Mouse (Mus musculus) neural tube, embryonic 12.5 days (tissue): Measurements from ENCODE around the gene Ager. TPM values are rescaled to one million over a fixed set of nuclear protein-coding genes. Genes with fewer than 3 reads are reported as not detected.

Source experiments
- ATAC-seq: fragments of 200-750 bp; cut with Nextera tagmentation; 2 replicates; pipeline ENCODE4 v1.8.0; 2017; ENCODE audit warnings: low read depth, mild to moderate bottlenecking, moderate TSS enrichment, moderate library complexity; ENCODE audit not compliant: low FRiP score
- H3K27ac ChIP-seq: fragments of 300-500 bp; sonication (generic); 2 replicates; pipeline ENCODE4 v1.5.1; 2016
- H3K27me3 ChIP-seq: fragments of 300-500 bp; sonication (generic); replicated peaks from 2 replicates; pipeline ENCODE4 v1.6.1; 2016; ENCODE audit warnings: mild to moderate bottlenecking
- H3K36me3 ChIP-seq: fragments of 300-500 bp; sonication (generic); 2 replicates; pipeline ENCODE4 v1.6.1; 2016; ENCODE audit warnings: mild to moderate bottlenecking
- H3K4me1 ChIP-seq: fragments of 300-500 bp; sonication (generic); 2 replicates; pipeline ENCODE4 v1.6.1; 2016
- H3K4me2 ChIP-seq: fragments of 300-500 bp; sonication (generic); replicated peaks from 2 replicates; pipeline ENCODE4 v1.6.1; 2016; ENCODE audit warnings: mild to moderate bottlenecking
- H3K4me3 ChIP-seq: fragments of 300-500 bp; sonication (generic); 2 replicates; pipeline ENCODE4 v1.5.1; 2016
- H3K9ac ChIP-seq: fragments of 300-500 bp; sonication (generic); 2 replicates; pipeline ENCODE4 v1.6.1; 2016; ENCODE audit warnings: mild to moderate bottlenecking
- H3K9me3 ChIP-seq: fragments of 300-500 bp; sonication (generic); 2 replicates; pipeline ENCODE4 v1.6.1; 2016; ENCODE audit warnings: mild to moderate bottlenecking
- WGBS: fragments of 180-500 bp; shearing (Covaris S2); methylation state at CpG from one replicate; pipeline ENCODE4 v1.1.7; 2016; 5-methylcytosine and 5-hydroxymethylcytosine counted together
- polyA plus RNA-seq: library from polyadenylated mRNA; unstranded; fragments of >200 nt; fragmentation: Nextera tagmentation; extraction: Ambion mirVana; gene quantifications from 2 replicates; pipeline ENCODE4 v1.2.1, GENCODE M21; 2016

Ager gene
- polyA plus RNA-seq, 1 experiment from 2014 or later = 1.9 TPM

GRCm38 (mm10) chr17:34592581-34593549 is 4.8 kb upstream of the Ager start:
- Histone ChIP-seq H3K4me2 (peak overlapping the region; percentile 93), H3K27me3 (no peaks in the 10 kb centered on the region), H3K9ac (peak overlapping the region; percentile 98), H3K27ac (peak overlapping the region; percentile 96), H3K36me3 (peaks cover 19% of the 10 kb centered on the region), H3K4me1 (peaks cover 66% of the 10 kb centered on the region), H3K4me3 (peak overlapping the region; percentile 84), H3K9me3 (no peaks in the 10 kb centered on the region)
- ATAC-seq = peak; percentile 31
- WGBS = 1% methylated on average over 32 of the region's 32 CpGs

DNA sequence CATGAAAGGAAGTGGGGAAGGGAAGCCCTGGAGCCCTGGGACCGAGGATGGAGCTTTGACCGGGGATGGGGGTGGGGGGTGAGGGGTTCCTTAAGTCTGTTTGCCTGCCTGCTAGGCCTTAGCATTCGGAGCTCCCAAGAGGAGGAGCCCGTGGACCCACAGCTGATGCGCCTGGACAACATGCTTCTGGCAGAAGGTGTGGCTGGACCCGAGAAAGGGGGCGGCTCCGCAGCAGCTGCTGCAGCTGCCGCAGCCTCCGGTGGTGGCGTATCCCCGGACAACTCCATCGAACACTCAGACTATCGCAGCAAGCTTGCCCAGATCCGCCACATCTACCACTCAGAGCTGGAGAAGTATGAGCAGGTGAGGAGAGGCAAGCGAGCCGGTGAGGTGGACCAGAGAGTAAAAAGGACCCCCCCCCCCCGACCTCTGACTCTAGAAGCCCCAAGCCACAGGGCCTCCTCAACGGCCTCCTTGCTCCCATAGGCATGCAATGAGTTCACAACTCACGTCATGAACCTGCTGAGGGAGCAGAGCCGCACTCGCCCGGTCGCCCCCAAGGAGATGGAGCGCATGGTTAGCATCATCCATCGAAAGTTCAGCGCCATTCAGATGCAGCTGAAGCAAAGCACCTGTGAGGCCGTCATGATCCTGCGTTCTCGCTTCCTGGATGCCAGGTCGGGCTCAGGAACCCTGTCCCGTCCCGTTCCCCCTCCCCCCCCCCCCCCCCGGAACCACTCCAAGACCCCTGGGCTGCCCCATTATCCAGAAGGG is 3.7 kb upstream of the Ager start:
- Histone ChIP-seq H3K4me3 (peak overlapping the region; percentile 84), H3K9me3 (no peaks in the 10 kb centered on the region), H3K4me2 (peak overlapping the region; percentile 93), H3K27me3 (no peaks in the 10 kb centered on the region), H3K9ac (peak overlapping the region; percentile 98), H3K36me3 (peaks cover 19% of the 10 kb centered on the region), H3K4me1 (peaks cover 58% of the 10 kb centered on the region), H3K27ac (0 out of 2 replicates have a peak overlapping the region, but pooled peaks have one; percentile 10)
- WGBS = 50% methylated on average over 34 of the region's 34 CpGs
- no peak for ATAC-seq

- Histone ChIP-seq H3K4me2 (no peak overlapping the region), H3K9ac (no peak overlapping the region), H3K4me3 (no peak overlapping the region), H3K27ac (no peak overlapping the region), H3K9me3 (no peaks in the 10 kb centered on the region), H3K27me3 (no peaks in the 10 kb centered on the region), H3K4me1 (peaks cover 38% of the 10 kb centered on the region), H3K36me3 (peaks cover 35% of the 10 kb centered on the region)
- no peak for ATAC-seq
- WGBS = 76% methylated on average over 8 of the region's 8 CpGs
These were observed 1.6 kb upstream of the Ager start for GRCm38 (mm10) chr17:34596098-34596497.

GRCm38 (mm10) chr17:34599891-34600290 is 2.2 kb downstream of the Ager start:
- peaks cover 25% of the 10 kb centered on the region for H3K4me1 ChIP-seq
- H3K4me3 ChIP-seq = no peak overlapping the region
- H3K36me3 ChIP-seq = peaks cover 38% of the 10 kb centered on the region
- no peak overlapping the region for H3K4me2 ChIP-seq
- H3K27ac ChIP-seq = no peak overlapping the region
- H3K9me3 ChIP-seq = no peaks in the 10 kb centered on the region
- WGBS = 78% methylated on average over 9 of the region's 9 CpGs
- no peak overlapping the region for H3K9ac ChIP-seq
- no peak for ATAC-seq
- no peaks in the 10 kb centered on the region for H3K27me3 ChIP-seq

DNA sequence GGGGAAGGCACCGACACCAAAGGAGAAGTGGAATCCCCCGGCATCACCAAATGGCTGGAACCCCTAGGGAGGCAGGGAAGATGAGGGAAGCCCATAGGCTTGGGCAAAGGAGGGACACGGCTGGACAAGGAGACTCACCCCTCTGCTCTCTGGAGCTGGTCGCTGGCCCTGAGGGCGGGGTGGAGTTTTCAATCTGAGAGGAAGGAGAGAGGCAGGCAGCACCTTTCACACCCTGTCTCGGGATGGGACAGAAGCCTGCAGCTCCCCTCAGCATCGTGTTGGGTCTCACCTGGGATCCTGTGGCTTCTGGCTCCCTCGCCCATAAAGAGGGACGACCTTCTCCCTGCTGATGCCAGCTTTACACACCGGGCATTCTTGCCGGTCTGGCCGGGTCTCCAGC is 4.1 kb downstream of the Ager start:
- no peak overlapping the region for H3K4me3 ChIP-seq
- H3K27ac ChIP-seq = no peak overlapping the region
- no peaks in the 10 kb centered on the region for H3K9me3 ChIP-seq
- WGBS = 90% methylated on average over 12 of the region's 12 CpGs
- H3K36me3 ChIP-seq = peaks cover 25% of the 10 kb centered on the region
- H3K4me2 ChIP-seq = peak overlapping the region; percentile 78
- H3K27me3 ChIP-seq = no peaks in the 10 kb centered on the region
- no peak for ATAC-seq
- H3K9ac ChIP-seq = no peak overlapping the region; the same call in 1 of the 2 replicates
- H3K4me1 ChIP-seq = peaks cover 34% of the 10 kb centered on the region

GRCm38 (mm10) chr17:34603375-34604060 is 5.9 kb downstream of the Ager start, which contains the start of gene Rnf5:
Rnf5 (minus strand) TSS chr17:34603690.
- peaks cover 47% of the 10 kb centered on the region for H3K4me1 ChIP-seq
- ATAC-seq = peak; percentile 95
- under 1% methylated on average over 30 of the region's 30 CpGs for WGBS

GRCm38 (mm10) chr17:34604061-34604508 is 6.4 kb downstream of the Ager start, which contains the start of gene Agpat1:
Agpat1 (plus strand) TSS chr17:34604262.
- H3K36me3 ChIP-seq = peaks cover 36% of the 10 kb centered on the region
- H3K9ac ChIP-seq = peak within 1 kb of the TSS; percentile 68
- peak within 1 kb of the TSS; percentile 89 for H3K4me2 ChIP-seq
- no peaks in the 10 kb centered on the region for H3K27me3 ChIP-seq
- H3K27ac ChIP-seq = peak within 1 kb of the TSS; percentile 86
- no peaks in the 10 kb centered on the region for H3K9me3 ChIP-seq
- ATAC-seq = peak; percentile 91
- WGBS = under 1% methylated on average over 35 of the region's 35 CpGs
- H3K4me1 ChIP-seq = peaks cover 50% of the 10 kb centered on the region
- H3K4me3 ChIP-seq = peak within 1 kb of the TSS; percentile 98

More at GRCm38 (mm10) chr17:34603375-34604060, 5.9 kb downstream of the Ager start, which contains the start of gene Rnf5:
- H3K27ac ChIP-seq = peak within 1 kb of the TSS; percentile 86
- H3K4me2 ChIP-seq = peak within 1 kb of the TSS; percentile 89
- H3K27me3 ChIP-seq = no peaks in the 10 kb centered on the region
- peaks cover 34% of the 10 kb centered on the region for H3K36me3 ChIP-seq
- H3K4me3 ChIP-seq = peak within 1 kb of the TSS; percentile 98
- H3K9ac ChIP-seq = peak within 1 kb of the TSS; percentile 68
- H3K9me3 ChIP-seq = no peaks in the 10 kb centered on the region

DNA sequence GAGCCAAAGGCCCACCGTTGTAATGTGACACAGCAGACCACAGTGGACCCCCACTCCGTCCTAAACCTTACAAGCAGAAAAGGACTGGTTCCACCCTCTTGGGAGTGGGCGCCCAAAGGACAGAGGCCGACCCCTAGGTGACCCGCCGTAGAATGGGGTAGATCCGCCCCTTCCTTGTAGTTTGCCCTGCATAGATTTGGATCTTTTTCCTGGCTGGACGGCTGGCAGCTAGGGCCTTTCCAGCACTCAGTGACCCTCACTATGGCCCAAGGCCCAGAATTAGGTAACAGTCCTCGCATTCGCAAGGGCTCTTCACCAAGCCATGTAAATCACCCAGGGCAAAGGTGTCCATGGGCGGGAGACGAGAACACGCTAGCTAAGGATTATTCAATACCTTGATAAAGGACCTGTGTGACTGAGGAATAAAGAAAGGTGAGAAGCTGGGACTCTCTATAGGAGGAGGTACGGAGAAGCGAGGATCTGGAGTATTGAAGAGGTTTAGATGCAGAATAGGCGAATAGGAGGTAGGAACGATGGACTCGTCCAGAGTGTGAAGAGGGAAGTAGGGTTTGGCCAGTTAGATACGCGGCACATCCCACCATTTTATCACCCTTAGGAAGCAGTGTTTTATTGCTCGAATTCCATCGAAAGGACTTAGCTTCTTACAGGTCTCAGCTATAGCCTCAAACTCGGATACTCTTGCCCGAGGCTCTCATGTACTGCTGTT is 7.0 kb downstream of the Ager start:
- Histone ChIP-seq H3K27ac (peak overlapping the region; percentile 86), H3K27me3 (no peaks in the 10 kb centered on the region), H3K4me2 (peak overlapping the region; percentile 89), H3K4me1 (peaks cover 50% of the 10 kb centered on the region), H3K9ac (peak overlapping the region; percentile 64), H3K4me3 (peak overlapping the region; percentile 98), H3K36me3 (peaks cover 35% of the 10 kb centered on the region), H3K9me3 (no peaks in the 10 kb centered on the region)
- no peak for ATAC-seq
- WGBS = 8% methylated on average over 24 of the region's 24 CpGs

- under 1% methylated on average over 30 of the region's 30 CpGs for WGBS
- Histone ChIP-seq H3K27me3 (no peaks in the 10 kb centered on the region), H3K4me1 (peaks cover 50% of the 10 kb centered on the region)
These were observed 7.9 kb downstream of the Ager start for GRCm38 (mm10) chr17:34605609-34606008.

DNA sequence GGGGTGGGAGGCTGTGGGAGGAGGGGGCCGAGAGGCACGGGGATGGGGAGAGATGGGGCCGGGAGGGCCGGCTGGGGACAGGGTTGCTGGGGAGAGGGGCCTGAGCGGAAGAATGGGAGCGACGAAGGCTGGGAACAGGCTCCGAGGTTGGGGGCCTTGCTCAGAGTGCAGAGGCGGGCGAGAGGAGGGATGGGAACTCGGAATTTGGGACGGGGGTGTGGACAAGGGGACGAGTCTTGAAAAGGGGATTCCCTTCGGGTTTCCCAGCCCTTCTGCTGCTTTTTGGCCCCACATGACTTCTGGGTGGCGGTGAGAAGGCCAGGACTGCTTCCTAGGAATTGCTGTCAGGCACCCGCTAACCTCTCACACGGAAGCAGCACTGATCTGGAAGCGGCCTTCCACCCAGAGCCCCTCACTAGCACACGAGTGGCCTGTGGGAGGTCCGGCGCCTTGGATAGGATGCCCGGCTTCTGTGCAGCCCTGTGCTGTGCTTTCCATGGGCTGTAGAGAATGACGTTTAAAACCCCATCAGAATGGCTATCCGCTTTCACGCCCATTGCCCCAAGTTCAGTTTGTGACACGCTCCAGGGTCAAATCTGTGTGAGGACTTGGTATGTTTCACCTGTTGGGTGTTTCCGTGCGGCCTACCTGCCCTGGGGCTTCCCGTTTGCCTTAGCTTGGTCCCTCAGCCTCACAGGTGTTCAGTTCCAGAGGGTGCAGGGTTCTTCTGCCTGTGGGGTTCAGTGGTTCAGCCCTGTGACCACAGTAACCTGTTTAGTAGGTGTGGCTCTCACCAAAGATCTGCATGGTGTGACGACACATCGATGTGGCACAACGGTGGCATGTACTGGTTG is 8.8 kb downstream of the Ager start:
- no peak for ATAC-seq
- Histone ChIP-seq H3K36me3 (peaks cover 34% of the 10 kb centered on the region), H3K4me3 (peak overlapping the region; percentile 98), H3K27ac (peak overlapping the region; percentile 78), H3K9ac (peak overlapping the region; percentile 99), H3K9me3 (no peaks in the 10 kb centered on the region), H3K27me3 (no peaks in the 10 kb centered on the region), H3K4me2 (peak overlapping the region; percentile 89), H3K4me1 (peaks cover 50% of the 10 kb centered on the region)
- WGBS = 18% methylated on average over 32 of the region's 32 CpGs

More at GRCm38 (mm10) chr17:34605609-34606008, 7.9 kb downstream of the Ager start:
- peak overlapping the region; percentile 99 for H3K9ac ChIP-seq
- peak overlapping the region; percentile 78 for H3K27ac ChIP-seq
- H3K4me2 ChIP-seq = peak overlapping the region; percentile 89
- peaks cover 33% of the 10 kb centered on the region for H3K36me3 ChIP-seq
- no peaks in the 10 kb centered on the region for H3K9me3 ChIP-seq
- peak; percentile 25 for ATAC-seq
- H3K4me3 ChIP-seq = peak overlapping the region; percentile 98
